Mouse (Mus musculus) liver, embryonic 14.5 days (tissue): ENCODE results near the gene Rpl18. TPM values are rescaled to one million over a fixed set of nuclear protein-coding genes. Genes with fewer than 3 reads are reported as not detected.

ENCODE experiments used
- ATAC-seq: fragments of 200-750 bp; cut with Nextera tagmentation; 2 replicates; pipeline ENCODE4 v1.8.0; 2017; ENCODE audit warnings: moderate number of reproducible peaks, mild to moderate bottlenecking, moderate library complexity; ENCODE audit not compliant: insufficient read depth
- DNase-seq, 3 experiments: peaks; one replicate each; pipeline ENCODE4 v3.0.0-alpha.2; 2012 to 2013; ENCODE audit warnings: low read depth in 3 of 3, low spot score in 3 of 3
- H3K27ac ChIP-seq: fragments of 300-500 bp; sonication (generic); 2 replicates; pipeline ENCODE4 v1.5.1; 2014; ENCODE audit warnings: moderate library complexity, mild to moderate bottlenecking, control low read depth, inconsistent platforms
- H3K27me3 ChIP-seq: fragments of 300-500 bp; sonication (generic); 2 replicates; pipeline ENCODE4 v1.6.1; 2014; ENCODE audit warnings: mild to moderate bottlenecking, low read length, moderate library complexity; ENCODE audit not compliant: control insufficient read depth, insufficient read depth
- H3K36me3 ChIP-seq: fragments of 300-500 bp; sonication (generic); replicated peaks from 2 replicates; pipeline ENCODE4 v1.6.1; 2014; ENCODE audit warnings: low read depth; ENCODE audit not compliant: control insufficient read depth, insufficient read depth
- H3K4me1 ChIP-seq, 2 experiments: fragments of 200-500 bp in 1 of 2; fragments of 300-500 bp in 1 of 2; sonication (generic) in 1 of 2; replicated peaks; 2 replicates each; pipeline ENCODE4 v1.6.1; 2012 to 2014; ENCODE audit warnings: antibody characterized with exemption in 1 of 2, inconsistent platforms in 1 of 2, low read length in 1 of 2; ENCODE audit not compliant: control insufficient read depth in 2 of 2, insufficient read depth in 2 of 2
- H3K4me2 ChIP-seq: fragments of 300-500 bp; sonication (generic); 2 replicates; pipeline ENCODE4 v1.6.1; 2014; ENCODE audit warnings: low read depth, mild to moderate bottlenecking, control low read depth, moderate library complexity
- H3K4me3 ChIP-seq, 2 experiments: fragments of 200-500 bp in 1 of 2; fragments of 300-500 bp in 1 of 2; sonication (generic) in 1 of 2; 2 replicates each; pipeline ENCODE4 v1.5.1; 2012 to 2014; ENCODE audit warnings: low read depth in 2 of 2, low read length in 2 of 2, mild to moderate bottlenecking in 2 of 2, control low read depth in 1 of 2, inconsistent platforms in 1 of 2, moderate library complexity in 1 of 2; ENCODE audit not compliant: insufficient read depth in 1 of 2
- H3K9ac ChIP-seq: fragments of 300-500 bp; sonication (generic); replicated peaks from 2 replicates; pipeline ENCODE4 v1.6.1; 2014; ENCODE audit warnings: mild to moderate bottlenecking, control low read depth, moderate library complexity
- H3K9me3 ChIP-seq: fragments of 300-500 bp; sonication (generic); 2 replicates; pipeline ENCODE4 v1.6.1; 2016; ENCODE audit warnings: low read length, mixed read lengths; ENCODE audit not compliant: control insufficient read depth
- CTCF ChIP-seq: IDR thresholded peaks from 2 replicates; pipeline ENCODE4 v1.5.1; 2016; ENCODE audit warnings: antibody characterized with exemption, low read depth, control low read depth
- EP300 ChIP-seq: IDR thresholded peaks from 2 replicates; pipeline ENCODE4 v1.6.1; 2016; ENCODE audit warnings: antibody characterized with exemption, low read depth
- WGBS: fragments of 180-500 bp; shearing (Covaris S2); extraction: QIAGEN DNeasy Blood & Tissue Kit; methylation state at CpG from one replicate; pipeline ENCODE4 v1.1.7; 2014; ENCODE audit not compliant: insufficient replicate concordance; 5-methylcytosine and 5-hydroxymethylcytosine counted together
- polyA plus RNA-seq, 2 experiments: library from polyadenylated mRNA; depleted of rRNA in 1 of 2; stranded (reverse) in 1 of 2; unstranded in 1 of 2; fragments of >200 nt; fragmentation: Nextera tagmentation in 1 of 2; extraction: Ambion mirVana in 1 of 2; gene quantifications; 2 replicates each; pipeline versions ENCODE4 v1.2.1 to v1.2.3; 2012 to 2014

The Rpl18 gene
- polyA plus RNA-seq, 2 experiments, result 499 to 846 TPM

GRCm38 (mm10) chr7:45683396-45684050, 31.7 kb upstream of the Rpl18 start, which contains the start of gene Ntn5:
Ntn5 (plus strand) TSS chr7:45684022.
- H3K4me1 ChIP-seq, result peaks cover 3 to 10% of the 10 kb centered on the region in 2 experiments; a peak in 2 of 4 replicates
- WGBS, result 66% methylated on average over 7 of the region's 7 CpGs
- H3K36me3 ChIP-seq, result no peaks in the 10 kb centered on the region
- no peak within 1 kb of the TSS for H3K27ac ChIP-seq
- ATAC-seq (no peak), DNase-seq (no peak)
- no peak for TF ChIP-seq EP300
- TF ChIP-seq CTCF, result no peak
- no peak within 1 kb of the TSS for H3K4me3 ChIP-seq
- H3K4me2 ChIP-seq, result no peak within 1 kb of the TSS
- no peak within 1 kb of the TSS for H3K9ac ChIP-seq
- no peaks in the 10 kb centered on the region for H3K27me3 ChIP-seq
- H3K9me3 ChIP-seq, result no peaks in the 10 kb centered on the region

- WGBS, result 48% methylated on average over 10 of the region's 10 CpGs
- Histone ChIP-seq H3K4me2 (no peak overlapping the region), H3K27ac (no peak overlapping the region), H3K4me1 (peaks cover 3 to 10% of the 10 kb centered on the region in 2 experiments; a peak in 2 of 4 replicates), H3K27me3 (no peaks in the 10 kb centered on the region), H3K4me3 (no peak overlapping the region), H3K9ac (no peak overlapping the region), H3K9me3 (no peaks in the 10 kb centered on the region), H3K36me3 (no peaks in the 10 kb centered on the region)
- ATAC-seq (no peak), DNase-seq (no peak)
- TF ChIP-seq CTCF, result no peak
- no peak for TF ChIP-seq EP300
These were observed 29.4 kb upstream of the Rpl18 start for GRCm38 (mm10) chr7:45685811-45686210.

DNA sequence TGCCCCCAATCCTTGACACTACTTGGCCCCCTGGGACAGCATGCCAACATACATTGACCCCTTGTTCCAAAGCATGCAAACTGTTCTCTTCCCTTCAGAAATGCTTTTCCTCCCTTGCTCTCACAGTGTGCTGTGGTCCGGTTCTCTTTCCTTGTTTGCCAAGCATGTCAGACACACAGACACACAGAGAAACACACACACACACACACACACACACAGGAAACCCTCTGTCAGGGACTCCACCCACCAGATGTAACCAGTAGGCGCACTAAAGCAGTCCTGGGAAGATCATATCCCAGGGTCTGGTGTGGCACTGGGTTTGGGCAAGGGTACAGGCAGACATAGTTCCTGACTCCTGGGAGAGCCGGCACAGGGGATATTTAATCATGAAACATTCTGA, 28.4 kb upstream of the Rpl18 start:
- no peak overlapping the region for H3K4me3 ChIP-seq
- H3K4me1 ChIP-seq, result peaks cover 3 to 7% of the 10 kb centered on the region in 2 experiments; a peak in 2 of 4 replicates
- H3K36me3 ChIP-seq, result no peaks in the 10 kb centered on the region
- H3K9ac ChIP-seq, result no peak overlapping the region
- no peak overlapping the region for H3K4me2 ChIP-seq
- DNase-seq, result no peak
- no peaks in the 10 kb centered on the region for H3K9me3 ChIP-seq
- H3K27me3 ChIP-seq, result no peaks in the 10 kb centered on the region
- no peak overlapping the region for H3K27ac ChIP-seq
- 57% methylated on average over 3 of the region's 3 CpGs for WGBS
- TF ChIP-seq EP300, result no peak
- TF ChIP-seq CTCF, result no peak
- ATAC-seq, result no peak

DNA sequence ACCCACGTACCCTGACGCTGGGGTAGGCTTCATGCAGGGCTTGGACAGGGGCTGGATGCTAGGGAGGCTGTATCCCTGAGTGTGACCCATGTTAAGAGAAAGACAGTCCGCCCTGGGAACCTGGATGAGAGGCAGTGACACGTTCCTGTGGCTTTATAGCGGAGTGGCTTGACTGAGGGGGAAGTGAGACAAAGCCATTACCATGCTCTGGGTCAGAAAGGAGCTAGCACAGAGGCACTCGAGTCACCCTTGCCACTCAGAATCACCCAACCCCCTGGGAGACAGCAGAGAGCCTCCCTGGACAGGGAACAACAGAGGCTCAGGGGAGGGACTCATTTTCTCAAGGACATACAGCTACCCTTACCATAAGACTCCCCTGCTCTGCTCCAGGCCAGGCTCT, 26.2 kb upstream of the Rpl18 start:
- Histone ChIP-seq H3K4me2 (no peak overlapping the region), H3K9me3 (no peaks in the 10 kb centered on the region), H3K27me3 (no peaks in the 10 kb centered on the region), H3K4me3 (no peak overlapping the region), H3K27ac (no peak overlapping the region), H3K9ac (no peak overlapping the region), H3K36me3 (no peaks in the 10 kb centered on the region), H3K4me1 (no peaks in the 10 kb centered on the region)
- 45% methylated on average over 6 of the region's 6 CpGs for WGBS
- ATAC-seq (no peak), DNase-seq (no peak)
- TF ChIP-seq CTCF (no peak), EP300 (no peak)

GRCm38 (mm10) chr7:45689800-45690199, 25.5 kb upstream of the Rpl18 start:
- WGBS, result 28% methylated on average over 11 of the region's 11 CpGs
- H3K9me3 ChIP-seq, result no peaks in the 10 kb centered on the region
- DNase-seq (no peak), ATAC-seq (no peak)
- TF ChIP-seq EP300 (no peak), CTCF (no peak)
- H3K27ac ChIP-seq, result no peak overlapping the region
- H3K27me3 ChIP-seq, result no peaks in the 10 kb centered on the region
- no peak overlapping the region for H3K4me2 ChIP-seq
- H3K9ac ChIP-seq, result no peak overlapping the region
- H3K36me3 ChIP-seq, result no peaks in the 10 kb centered on the region
- H3K4me1 ChIP-seq, result no peaks in the 10 kb centered on the region
- no peak overlapping the region for H3K4me3 ChIP-seq
